Mouse (Mus musculus) hindlimb bud, embryonic 11.5 days (tissue): ENCODE measurements around the gene Klf3.
"Not testable (repeated sequence)": the region's sequence is repeated elsewhere in the genome, so short reads cannot be mapped to it uniquely, and the experiment has no call there.

Experiments used
- DNase-seq: peaks from one replicate; pipeline ENCODE4 v3.0.0-alpha.2; 2012; ENCODE audit warnings: low read depth, low spot score; ENCODE audit errors: extremely low spot score

The Klf3 gene

GRCm38 (mm10) chr5:64877235-64878026 lies 74.2 kb downstream of the Klf3 start:
- no peak for DNase-seq

DNA sequence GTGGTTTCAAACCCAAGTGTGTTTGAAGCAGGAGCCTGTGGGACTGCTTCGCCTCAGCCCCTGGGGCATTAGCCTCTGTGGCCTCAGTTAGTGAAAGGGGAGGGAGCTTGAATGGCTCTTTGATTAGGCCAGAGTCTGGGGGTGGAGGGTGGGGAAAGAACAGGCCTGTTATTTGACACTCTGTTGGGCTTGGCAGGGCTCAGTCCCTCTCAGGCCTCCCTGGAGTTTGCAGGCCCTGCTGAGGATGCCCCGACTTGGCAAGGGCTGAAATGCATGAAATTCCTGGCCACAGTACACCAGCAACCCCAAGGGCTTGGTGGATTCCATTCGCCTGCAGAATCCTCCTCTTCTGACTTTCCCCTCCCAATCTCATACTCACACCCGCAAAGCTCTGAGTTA lies 74.8 kb downstream of the Klf3 start:
- no peak for DNase-seq

DNA sequence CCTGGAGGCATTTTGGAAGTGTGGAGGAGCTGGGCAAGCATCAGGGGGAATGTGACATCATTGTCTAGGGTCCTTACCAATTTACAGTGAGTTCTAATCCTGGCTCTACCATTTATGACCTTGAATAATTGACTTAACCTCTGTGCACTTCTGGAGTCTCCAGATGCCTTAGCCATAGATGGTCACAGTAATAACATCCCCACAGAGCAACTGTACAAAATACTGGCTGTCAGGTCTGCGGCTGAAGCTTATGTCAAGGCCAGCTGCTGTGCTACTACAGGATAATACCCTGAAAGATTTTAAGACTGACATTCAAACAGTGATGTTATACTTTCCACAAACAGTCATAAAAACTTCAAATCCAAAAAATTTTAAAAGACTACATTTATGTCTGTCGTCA lies 75.3 kb downstream of the Klf3 start:
- DNase-seq, result no peak

- no peak for DNase-seq
Observed at GRCm38 (mm10) chr5:64879241-64879640, 76.1 kb downstream of the Klf3 start.

DNA sequence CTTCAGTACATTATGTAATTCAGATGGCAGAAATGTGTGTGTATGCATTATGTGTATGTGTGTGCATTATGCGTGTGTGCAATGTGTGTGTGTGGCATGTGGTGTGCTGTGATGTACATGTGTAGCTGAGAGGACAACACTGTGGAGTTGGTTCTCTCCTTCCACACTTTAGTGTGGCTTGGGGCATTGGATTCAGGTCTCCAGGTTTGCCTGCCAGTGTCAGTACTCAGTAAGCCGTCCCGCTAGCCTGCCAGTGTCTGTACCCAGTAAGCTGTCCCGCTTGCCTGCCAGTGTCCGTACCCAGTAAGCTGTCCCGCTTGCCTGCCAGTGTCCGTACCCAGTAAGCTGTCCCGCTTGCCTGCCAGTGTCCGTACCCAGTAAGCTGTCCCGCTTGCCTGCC lies 78.4 kb downstream of the Klf3 start:
- DNase-seq, result not testable (repeated sequence)

- DNase-seq, result not testable (repeated sequence)
Observed at GRCm38 (mm10) chr5:64881976-64882375, 78.8 kb downstream of the Klf3 start.
